Mouse (Mus musculus) testis, adult 2 months (tissue): Measurements from ENCODE around the gene Arl5c. TPM values are rescaled to one million over a fixed set of nuclear protein-coding genes. Genes with fewer than 3 reads are reported as not detected.

Source experiments
- H3K27ac ChIP-seq: fragments of 200-500 bp; 2 replicates; pipeline ENCODE4 v1.5.1; 2012; ENCODE audit warnings: low read depth, low read length; ENCODE audit not compliant: control insufficient read depth, insufficient read depth
- H3K27me3 ChIP-seq: fragments of 200-500 bp; 2 replicates; pipeline ENCODE4 v1.6.1; 2012; ENCODE audit warnings: mild to moderate bottlenecking, low read length, moderate library complexity; ENCODE audit not compliant: control insufficient read depth, insufficient read depth
- H3K36me3 ChIP-seq: fragments of 200-500 bp; 2 replicates; pipeline ENCODE4 v1.6.1; 2012; ENCODE audit warnings: mild to moderate bottlenecking, low read length; ENCODE audit not compliant: control insufficient read depth, insufficient read depth
- H3K4me1 ChIP-seq: fragments of 200-500 bp; 2 replicates; pipeline ENCODE4 v1.6.1; 2012; ENCODE audit warnings: low read length; ENCODE audit not compliant: control insufficient read depth, insufficient read depth
- H3K4me3 ChIP-seq: fragments of 200-500 bp; 2 replicates; pipeline ENCODE4 v1.5.1; 2012; ENCODE audit warnings: low read depth, mild to moderate bottlenecking, low read length, moderate library complexity, mixed read lengths; ENCODE audit not compliant: control insufficient read depth
- CTCF ChIP-seq: fragments of 200-500 bp; IDR thresholded peaks from 2 replicates; pipeline ENCODE4 v1.5.1; 2012; ENCODE audit warnings: low read depth, mild to moderate bottlenecking, inconsistent platforms, low read length, moderate library complexity; ENCODE audit not compliant: control insufficient read depth, insufficient read depth, insufficient replicate concordance
- POLR2A ChIP-seq: fragments of 200-500 bp; IDR thresholded peaks from 2 replicates; pipeline ENCODE4 v1.6.1; 2012; ENCODE audit warnings: low read depth, mild to moderate bottlenecking, inconsistent platforms, low read length, moderate library complexity; ENCODE audit not compliant: control insufficient read depth
- polyA plus RNA-seq: library from polyadenylated mRNA; depleted of rRNA; stranded (reverse); fragments of >200 nt; gene quantifications from 2 replicates; pipeline ENCODE4 v1.2.3, GENCODE M21; 2012

Gene Arl5c
- polyA plus RNA-seq, 1 experiment: 0.44 TPM

DNA sequence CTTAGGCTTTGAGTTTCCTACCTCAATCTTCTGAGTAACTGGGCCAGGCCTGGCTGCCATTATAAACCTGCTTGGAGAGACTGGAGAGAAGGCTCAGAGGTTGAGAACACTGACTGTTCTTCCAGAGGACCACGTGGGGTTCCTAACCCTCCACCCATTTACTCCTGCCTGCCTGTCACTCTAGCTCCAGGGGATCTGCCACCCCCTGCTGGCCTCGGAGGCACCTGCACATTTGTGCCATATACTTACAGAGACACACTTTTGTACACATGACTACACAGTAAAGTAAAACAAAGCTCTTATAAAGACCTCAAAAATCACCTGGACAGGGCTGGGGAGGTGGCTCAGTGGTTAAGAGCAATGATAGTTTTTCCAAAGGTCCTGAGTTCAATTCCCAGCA, 23.5 kb downstream of the Arl5c start:
- Histone ChIP-seq H3K27ac (no peak overlapping the region), H3K36me3 (no peaks in the 10 kb centered on the region), H3K4me1 (no peaks in the 10 kb centered on the region), H3K27me3 (no peaks in the 10 kb centered on the region), H3K4me3 (no peak overlapping the region)
- TF ChIP-seq POLR2A (no peak), CTCF (no peak)

DNA sequence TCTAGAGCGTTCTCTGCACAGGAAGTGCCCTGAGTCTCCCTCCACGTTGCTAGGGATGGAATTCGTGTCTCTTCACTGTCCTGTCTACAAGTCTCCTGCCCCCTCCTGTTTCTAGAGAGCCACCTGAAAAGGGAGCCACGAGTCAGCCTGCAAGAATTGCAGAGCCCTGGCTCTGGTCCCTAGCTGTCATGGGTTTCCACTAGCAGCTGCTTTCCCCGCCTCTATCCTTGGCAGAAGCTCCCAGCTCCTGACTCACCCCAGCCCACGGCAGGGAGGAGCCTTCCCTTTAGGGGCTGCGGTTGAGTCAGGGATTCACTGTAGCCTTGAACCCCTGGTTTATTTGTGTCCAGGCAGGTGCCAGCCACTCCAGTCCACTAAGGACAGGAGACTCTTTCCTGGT, 24.7 kb downstream of the Arl5c start:
- no peaks in the 10 kb centered on the region for H3K36me3 ChIP-seq
- H3K4me1 ChIP-seq: no peaks in the 10 kb centered on the region
- H3K27me3 ChIP-seq: no peaks in the 10 kb centered on the region
- H3K27ac ChIP-seq: no peak overlapping the region
- TF ChIP-seq POLR2A (no peak), CTCF (no peak)
- no peak overlapping the region for H3K4me3 ChIP-seq

DNA sequence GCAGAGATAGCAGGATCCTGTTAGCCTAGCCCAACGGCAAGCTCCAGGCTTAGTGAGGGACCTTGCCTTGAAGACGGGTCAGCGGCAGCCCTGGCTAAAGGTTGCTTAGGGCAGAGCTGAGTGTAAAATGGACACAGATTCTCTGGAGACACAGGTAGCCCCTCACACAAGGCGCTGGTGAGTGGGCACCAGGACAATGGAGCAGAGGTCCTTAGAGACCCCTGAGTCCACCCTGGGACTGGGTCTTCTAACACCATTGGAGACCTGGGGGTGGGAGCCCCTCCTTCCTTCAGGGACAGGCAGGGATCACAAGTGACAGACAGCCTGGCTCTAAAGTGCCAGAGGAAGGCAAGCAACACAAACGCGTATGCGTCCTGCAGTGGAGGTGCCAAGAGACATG, 25.2 kb downstream of the Arl5c start:
- Histone ChIP-seq H3K27me3 (no peaks in the 10 kb centered on the region), H3K27ac (no peak overlapping the region), H3K4me3 (no peak overlapping the region), H3K4me1 (no peaks in the 10 kb centered on the region), H3K36me3 (no peaks in the 10 kb centered on the region)
- no peak for TF ChIP-seq CTCF
- no peak for TF ChIP-seq POLR2A

DNA sequence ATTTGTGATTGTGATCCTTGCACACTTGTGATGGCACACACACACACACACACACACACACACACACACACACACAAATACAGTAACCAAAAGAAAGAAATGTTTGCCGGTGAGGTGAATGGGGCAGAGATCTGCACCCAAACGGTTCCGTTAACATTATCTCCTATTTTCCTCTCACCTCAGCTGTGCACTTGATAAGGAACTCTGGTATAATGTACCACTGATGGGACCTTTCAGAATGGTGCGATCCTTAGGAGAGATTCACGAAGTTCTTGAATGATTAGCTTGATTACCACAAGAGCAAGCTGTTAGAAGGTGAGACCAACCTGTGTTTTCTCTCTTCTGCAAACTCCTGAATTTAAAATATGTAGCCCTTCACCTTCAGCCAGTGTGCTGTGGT, 27.6 kb downstream of the Arl5c start:
- TF ChIP-seq POLR2A (no peak), CTCF (no peak)
- no peak overlapping the region for H3K27ac ChIP-seq

DNA sequence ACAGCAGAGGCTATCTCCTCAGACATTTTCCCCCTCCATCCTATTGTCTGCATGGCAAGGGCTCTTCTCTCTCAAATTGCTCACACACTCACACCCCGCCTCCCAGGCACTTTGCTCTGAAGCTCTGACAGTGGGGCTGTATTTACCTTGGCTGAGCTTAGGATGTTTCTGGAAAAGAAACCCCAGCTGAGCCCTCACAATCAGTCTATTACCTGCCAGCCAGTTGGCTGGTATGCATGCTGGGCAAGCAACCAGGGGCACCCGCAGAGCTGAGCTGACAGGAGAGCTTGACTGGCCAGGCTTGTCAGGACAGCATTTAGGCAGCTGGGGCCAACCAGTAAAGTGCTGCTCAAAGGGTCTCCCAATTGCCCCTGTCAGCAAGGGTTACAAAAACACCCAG, 28.9 kb downstream of the Arl5c start:
- Histone ChIP-seq H3K27me3 (no peaks in the 10 kb centered on the region), H3K27ac (no peak overlapping the region), H3K4me3 (no peak overlapping the region), H3K36me3 (no peaks in the 10 kb centered on the region), H3K4me1 (no peaks in the 10 kb centered on the region)
- TF ChIP-seq CTCF: no peak
- no peak for TF ChIP-seq POLR2A

More for the DNA sequence above, 27.6 kb downstream of the Arl5c start:
- H3K4me3 ChIP-seq: no peak overlapping the region
- H3K36me3 ChIP-seq: no peaks in the 10 kb centered on the region
- H3K4me1 ChIP-seq: no peaks in the 10 kb centered on the region
- no peaks in the 10 kb centered on the region for H3K27me3 ChIP-seq

DNA sequence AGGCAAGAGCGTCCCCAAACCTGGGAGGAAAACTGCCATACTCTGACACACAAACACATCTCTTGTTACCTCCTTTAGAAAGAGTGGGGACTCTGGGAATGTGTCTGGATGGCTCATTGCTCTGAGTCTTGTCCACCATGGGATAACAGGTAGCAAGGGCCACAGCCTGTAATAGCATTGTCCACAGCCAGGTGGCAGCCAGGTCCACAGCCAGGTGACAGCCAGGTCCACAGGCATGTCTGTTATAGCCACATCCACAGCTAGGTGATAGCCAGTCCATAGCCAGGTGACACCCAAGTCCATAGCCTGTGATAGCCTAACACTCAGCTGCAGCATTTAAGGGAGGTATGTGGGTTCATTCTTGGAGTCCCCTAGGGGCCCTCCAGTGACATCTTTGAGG, 35.1 kb downstream of the Arl5c start:
- Histone ChIP-seq H3K4me1 (peaks cover 7% of the 10 kb centered on the region), H3K4me3 (no peak overlapping the region), H3K36me3 (no peaks in the 10 kb centered on the region), H3K27me3 (no peaks in the 10 kb centered on the region), H3K27ac (no peak overlapping the region)
- TF ChIP-seq CTCF (peak; percentile 43; the same call in 1 of the 2 replicates), POLR2A (no peak)

DNA sequence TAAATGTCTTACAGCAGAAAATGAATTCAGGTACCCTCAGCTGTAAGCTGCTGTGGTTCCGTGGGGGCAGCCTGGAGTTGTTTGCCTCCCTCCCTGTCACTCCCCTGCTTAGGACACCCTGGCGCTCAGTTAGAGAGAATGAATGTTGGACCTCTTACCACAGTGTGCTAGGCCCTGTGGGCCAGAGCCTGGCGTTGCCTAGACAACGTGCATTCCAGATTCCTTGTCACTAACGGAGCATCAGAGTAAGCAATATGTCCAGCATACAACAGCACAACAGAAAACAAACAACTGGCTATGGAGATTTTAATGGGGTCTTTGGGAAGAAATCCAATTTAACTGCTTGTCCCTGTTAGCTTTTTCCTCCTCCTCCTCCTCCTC, 36.7 kb downstream of the Arl5c start:
- H3K4me3 ChIP-seq: peak overlapping the region; percentile 54
- no peaks in the 10 kb centered on the region for H3K36me3 ChIP-seq
- TF ChIP-seq POLR2A (peak; percentile 38; the same call in 1 of the 2 replicates), CTCF (no peak)
- H3K27me3 ChIP-seq: no peaks in the 10 kb centered on the region
- peaks cover 7% of the 10 kb centered on the region for H3K4me1 ChIP-seq
- H3K27ac ChIP-seq: no peak overlapping the region
